Mouse (Mus musculus): ENCODE results near the gene Lepr. TPM values are rescaled to one million over a fixed set of nuclear protein-coding genes. Genes with fewer than 3 reads are reported as not detected.

Gene Lepr
- polyA plus RNA-seq (2021; fragmentation: Nextera tagmentation) = 0.44 and 1.8 TPM in 2 replicates
- long read RNA-seq, experiment 1, partial matches to known transcripts = 1 of 1 reads
- long read RNA-seq, experiment 1, other reads (novel, unspliced or antisense) = 0 of 1 reads
- long read RNA-seq, experiment 2, full-length matches to known transcripts = 2 of 4 reads
- long read RNA-seq, experiment 2, partial matches to known transcripts = 2 of 4 reads
- long read RNA-seq, experiment 2, other reads (novel, unspliced or antisense) = 0 of 4 reads

GRCm38 (mm10) chr4:101717367-101718121 lies at the start of gene Lepr:
TSS of gene Lepr (plus strand) at chr4:101717404.

DNA sequence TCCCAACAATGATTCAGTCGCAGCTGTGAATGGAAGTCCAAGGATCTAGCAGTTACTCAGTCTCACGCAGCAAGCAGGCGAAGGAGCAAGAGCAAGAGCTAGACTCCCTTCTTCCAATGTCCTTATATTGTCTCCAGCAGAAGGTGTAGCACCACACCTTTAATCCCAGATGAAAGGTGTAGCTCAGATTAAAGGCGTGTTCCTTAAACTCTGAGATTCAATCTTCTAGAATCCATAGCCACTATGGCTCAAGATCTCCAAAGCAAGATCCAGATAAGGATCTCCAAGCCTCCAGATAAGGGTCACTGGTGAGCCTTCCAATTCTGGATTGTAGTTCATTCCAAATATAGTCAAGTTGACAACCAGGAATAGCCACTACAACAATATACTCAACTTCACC lies 126.7 kb downstream of the Lepr start, which contains the start of gene B020004J07Rik:
Gene B020004J07Rik, minus strand, starts transcription at position 101 of the 400 bp plus-strand sequence.

Other genes starting within 250 kb of the Lepr start
- gene Dnajc6, start 220.8 kb upstream of the Lepr start, polyA plus RNA-seq (2021; fragmentation: Nextera tagmentation) = 122 and 124 TPM in 2 replicates
- 43.6 and 44.3 TPM in 2 replicates for gene Leprot, start 69.7 kb upstream of the Lepr start, polyA plus RNA-seq (2021; fragmentation: Nextera tagmentation)
- not detected in 2 replicates for gene B020004J07Rik, start 126.6 kb downstream of the Lepr start, polyA plus RNA-seq (2021; fragmentation: Nextera tagmentation)
- not detected in 2 replicates for gene C130073F10Rik, start 176.4 kb downstream of the Lepr start, polyA plus RNA-seq (2021; fragmentation: Nextera tagmentation)
- gene Gm12800, start 191.7 kb downstream of the Lepr start, polyA plus RNA-seq (2021; fragmentation: Nextera tagmentation) = not detected in 2 replicates
- gene Gm12794, start 223.0 kb downstream of the Lepr start, polyA plus RNA-seq (2021; fragmentation: Nextera tagmentation) = not detected in 2 replicates

All from layer of hippocampus, adult 6 months (tissue).